Mouse (Mus musculus) forebrain, embryonic 13.5 days (tissue): ENCODE measurements around the gene Arhgap20. TPM values are rescaled to one million over a fixed set of nuclear protein-coding genes. Genes with fewer than 3 reads are reported as not detected.
A peak's percentile ranks its signal among the peaks of the same experiment; 100 is the strongest.

ENCODE experiments used
- ATAC-seq: fragments of 200-750 bp; cut with Nextera tagmentation; 2 replicates; pipeline ENCODE4 v1.8.0; 2017
- H3K27ac ChIP-seq: fragments of 300-500 bp; sonication (generic); 2 replicates; pipeline ENCODE4 v1.5.1; 2015; ENCODE audit warnings: inconsistent platforms, mild to moderate bottlenecking, moderate library complexity
- H3K27me3 ChIP-seq: fragments of 300-500 bp; sonication (generic); 2 replicates; pipeline ENCODE4 v1.6.1; 2015; ENCODE audit warnings: mild to moderate bottlenecking, inconsistent platforms
- H3K36me3 ChIP-seq: fragments of 300-500 bp; sonication (generic); 2 replicates; pipeline ENCODE4 v1.6.1; 2015; ENCODE audit warnings: mild to moderate bottlenecking, inconsistent platforms; ENCODE audit not compliant: poor library complexity, severe bottlenecking
- H3K4me1 ChIP-seq: fragments of 300-500 bp; sonication (generic); 2 replicates; pipeline ENCODE4 v1.6.1; 2015; ENCODE audit warnings: inconsistent platforms
- H3K4me2 ChIP-seq: fragments of 300-500 bp; sonication (generic); 2 replicates; pipeline ENCODE4 v1.6.1; 2015; ENCODE audit warnings: inconsistent platforms, mild to moderate bottlenecking, moderate library complexity
- H3K4me3 ChIP-seq: fragments of 300-500 bp; sonication (generic); 2 replicates; pipeline ENCODE4 v1.5.1; 2015; ENCODE audit warnings: mild to moderate bottlenecking, inconsistent platforms
- H3K9ac ChIP-seq: fragments of 300-500 bp; sonication (generic); 2 replicates; pipeline ENCODE4 v1.6.1; 2015; ENCODE audit warnings: mild to moderate bottlenecking, inconsistent platforms
- H3K9me3 ChIP-seq: fragments of 300-500 bp; sonication (generic); replicated peaks from 2 replicates; pipeline ENCODE4 v1.6.1; 2016; ENCODE audit warnings: inconsistent platforms
- WGBS: fragments of 180-500 bp; shearing (Covaris S2); methylation state at CpG from one replicate; pipeline ENCODE4 v1.1.7; 2015; 5-methylcytosine and 5-hydroxymethylcytosine counted together
- polyA plus RNA-seq: library from polyadenylated mRNA; unstranded; fragments of >200 nt; fragmentation: Nextera tagmentation; extraction: Ambion mirVana; gene quantifications from 2 replicates; pipeline ENCODE4 v1.2.1, GENCODE M21; 2015

The Arhgap20 gene
- polyA plus RNA-seq, 1 experiment from 2014 or later = 6.2 TPM

DNA sequence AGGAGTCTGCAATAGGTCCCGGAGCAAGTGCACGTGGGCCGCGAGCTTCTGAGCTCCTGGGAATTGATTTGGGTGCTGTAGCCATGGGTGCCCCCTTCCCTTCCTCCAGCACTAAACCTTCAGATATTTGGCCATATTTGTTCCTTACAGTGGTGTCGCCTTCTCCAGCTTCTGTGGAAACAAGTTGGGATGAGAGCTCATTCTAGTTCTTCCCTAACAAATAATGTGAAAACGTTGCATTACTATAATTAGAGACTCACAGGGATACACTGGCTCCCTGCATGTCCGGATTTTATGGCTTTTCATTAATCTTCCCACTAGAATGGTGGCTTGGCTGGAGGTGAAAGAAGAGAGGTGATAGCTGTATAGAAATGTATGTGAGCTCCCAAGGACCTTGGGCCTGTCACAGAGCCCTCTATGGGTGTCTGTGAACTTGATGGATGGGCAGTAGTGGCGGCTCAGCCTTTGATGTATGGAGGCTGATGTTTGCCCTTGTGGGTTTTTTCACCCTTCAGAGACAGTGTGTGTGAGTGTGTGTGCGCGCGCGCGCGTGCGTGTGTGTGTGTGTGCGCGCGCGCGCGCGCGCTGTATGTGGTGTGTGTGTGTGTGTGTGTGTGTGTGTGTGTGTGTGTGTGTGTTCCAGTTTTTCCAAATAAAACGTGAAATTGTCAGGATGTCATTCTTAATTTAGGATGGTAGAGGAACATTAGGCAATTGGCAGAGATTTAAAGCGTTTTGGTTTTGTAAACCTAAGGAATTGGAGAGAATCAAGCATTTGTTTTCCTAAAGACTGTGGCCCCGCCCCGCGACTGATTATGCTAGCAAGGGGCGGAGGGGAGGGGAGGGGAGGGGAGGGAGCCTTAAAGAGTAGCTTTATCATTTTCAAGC, 1.3 kb downstream of the Arhgap20 start:
- WGBS = under 1% methylated on average over 29 of the region's 29 CpGs
- Histone ChIP-seq H3K27ac (0 out of 2 replicates have a peak overlapping the region, but pooled peaks have one; percentile 4), H3K9ac (peak overlapping the region; percentile 72), H3K27me3 (peaks cover 41% of the 10 kb centered on the region), H3K36me3 (no peaks in the 10 kb centered on the region), H3K4me2 (peak overlapping the region; percentile 88), H3K4me3 (peak overlapping the region; percentile 67), H3K9me3 (no peaks in the 10 kb centered on the region), H3K4me1 (peaks cover 28% of the 10 kb centered on the region)
- ATAC-seq = peak; percentile 36

DNA sequence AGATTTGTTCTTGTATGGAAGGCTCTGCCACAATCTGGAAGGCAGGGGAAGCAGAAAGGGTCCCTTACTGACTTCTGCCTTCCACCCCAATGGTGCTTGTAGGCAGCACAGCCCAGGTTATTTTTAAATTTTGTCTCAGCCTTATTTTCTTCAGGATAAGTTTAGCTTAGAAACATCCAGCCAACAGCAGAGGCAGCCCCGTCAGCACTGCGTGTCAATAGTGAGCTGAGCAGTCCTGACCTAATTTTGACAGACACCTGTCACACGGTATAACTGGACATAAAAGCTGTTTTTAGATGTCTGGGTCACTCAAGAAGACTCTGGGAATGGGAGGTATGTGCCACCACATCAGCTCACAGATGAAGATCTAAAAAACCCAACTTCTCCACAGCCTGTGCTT, 9.1 kb downstream of the Arhgap20 start:
- no peaks in the 10 kb centered on the region for H3K4me1 ChIP-seq

DNA sequence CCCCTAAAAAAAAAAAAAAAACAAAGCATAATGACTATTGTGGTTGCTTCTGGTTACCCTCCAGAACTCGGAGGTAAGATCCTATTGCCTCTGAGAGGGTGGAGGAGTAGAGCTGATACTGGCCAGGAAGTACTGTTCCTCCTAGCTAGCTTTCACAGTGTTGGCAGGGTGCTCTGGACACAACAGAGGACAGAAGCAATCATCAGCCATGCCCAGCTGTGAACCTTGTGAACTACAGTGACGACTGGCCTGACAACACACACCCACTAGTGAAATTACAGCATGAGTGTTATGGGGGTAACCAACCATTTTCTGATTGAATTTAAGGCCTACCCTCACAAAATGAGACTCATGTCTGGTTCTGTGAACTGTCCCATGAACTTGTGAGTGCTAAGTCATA, 11.3 kb downstream of the Arhgap20 start:
- WGBS = 83% methylated on average over 2 of the region's 2 CpGs
- Histone ChIP-seq H3K4me2 (no peak overlapping the region), H3K27me3 (no peaks in the 10 kb centered on the region), H3K4me1 (no peaks in the 10 kb centered on the region), H3K9ac (no peak overlapping the region), H3K9me3 (no peaks in the 10 kb centered on the region), H3K27ac (no peak overlapping the region), H3K4me3 (no peak overlapping the region), H3K36me3 (no peaks in the 10 kb centered on the region)
- ATAC-seq = no peak

More for the DNA sequence above, 9.1 kb downstream of the Arhgap20 start:
- Histone ChIP-seq H3K9me3 (no peaks in the 10 kb centered on the region), H3K9ac (no peak overlapping the region), H3K4me3 (no peak overlapping the region), H3K27me3 (no peaks in the 10 kb centered on the region), H3K4me2 (no peak overlapping the region), H3K27ac (no peak overlapping the region), H3K36me3 (no peaks in the 10 kb centered on the region)
- 87% methylated on average over 3 of the region's 3 CpGs for WGBS
- no peak for ATAC-seq

DNA sequence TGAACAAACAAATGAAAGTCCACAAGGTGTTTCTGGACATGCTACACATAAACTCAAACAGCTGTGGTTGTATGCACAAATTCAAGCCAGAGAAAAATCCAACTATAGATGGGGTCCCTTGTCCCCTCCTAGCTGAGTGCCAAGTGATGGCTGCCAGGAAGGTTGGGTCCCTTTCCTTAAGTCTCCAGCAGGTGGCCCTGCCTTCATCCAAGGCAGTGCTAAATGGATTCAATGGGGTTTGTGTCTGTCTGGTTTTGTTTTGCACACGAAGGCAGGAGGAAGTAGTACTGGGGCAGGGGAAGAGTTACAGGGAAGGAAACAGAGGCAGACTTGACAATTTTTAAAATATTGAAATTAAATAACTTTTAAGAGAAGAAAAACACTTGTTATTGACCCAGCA, 12.0 kb downstream of the Arhgap20 start:
- no peak for ATAC-seq
- Histone ChIP-seq H3K4me2 (no peak overlapping the region), H3K27ac (no peak overlapping the region), H3K9me3 (no peaks in the 10 kb centered on the region), H3K36me3 (no peaks in the 10 kb centered on the region), H3K4me3 (no peak overlapping the region), H3K27me3 (no peaks in the 10 kb centered on the region), H3K4me1 (no peaks in the 10 kb centered on the region), H3K9ac (no peak overlapping the region)
- 9% methylated on average over 1 of the region's 1 CpGs for WGBS

DNA sequence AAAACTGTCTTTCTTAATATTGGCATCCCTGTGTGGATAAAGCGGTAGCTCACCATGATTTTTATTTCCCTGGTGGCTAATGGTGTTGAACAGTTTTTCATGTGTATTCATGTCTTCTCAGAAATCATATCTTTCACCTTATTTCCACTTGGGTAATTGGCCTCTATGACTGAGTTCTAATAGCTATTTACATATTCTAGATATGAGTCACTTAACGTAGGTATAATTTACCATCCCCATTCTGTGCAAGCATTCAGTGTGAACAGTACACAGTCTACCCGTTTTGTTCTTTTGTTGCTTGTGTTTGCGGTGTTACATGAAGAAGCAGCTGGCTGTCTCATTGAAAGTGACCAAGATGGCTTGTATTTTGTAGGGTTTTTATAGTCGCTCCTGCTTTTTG, 14.1 kb downstream of the Arhgap20 start:
- H3K4me2 ChIP-seq = no peak overlapping the region
- H3K27ac ChIP-seq = no peak overlapping the region
- H3K9me3 ChIP-seq = no peaks in the 10 kb centered on the region
- no peaks in the 10 kb centered on the region for H3K4me1 ChIP-seq
- H3K36me3 ChIP-seq = no peaks in the 10 kb centered on the region
- H3K4me3 ChIP-seq = no peak overlapping the region
- no peak overlapping the region for H3K9ac ChIP-seq
- 86% methylated on average over 5 of the region's 5 CpGs for WGBS
- no peak for ATAC-seq
- H3K27me3 ChIP-seq = no peaks in the 10 kb centered on the region

DNA sequence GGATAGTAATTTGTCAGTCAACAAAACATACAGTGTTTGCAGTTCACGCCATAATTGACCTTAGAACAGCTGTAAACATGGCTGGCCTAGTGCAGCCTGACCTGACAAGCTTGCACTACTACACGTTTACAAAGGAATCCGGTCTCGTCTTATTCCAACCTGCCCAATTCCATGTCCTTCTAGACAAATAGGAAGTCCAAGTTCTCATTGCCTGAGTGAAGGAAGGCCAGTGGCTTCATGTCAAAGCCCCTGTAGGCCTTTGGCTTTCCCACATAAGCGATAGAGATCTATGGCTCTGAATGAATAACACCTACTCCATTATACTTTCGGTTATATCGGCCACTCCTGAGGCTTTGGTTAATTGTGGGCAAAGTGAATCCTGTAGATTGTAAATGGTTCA, 16.0 kb downstream of the Arhgap20 start:
- Histone ChIP-seq H3K27me3 (no peaks in the 10 kb centered on the region), H3K4me1 (no peaks in the 10 kb centered on the region), H3K4me3 (no peak overlapping the region), H3K9ac (no peak overlapping the region), H3K27ac (no peak overlapping the region), H3K9me3 (no peaks in the 10 kb centered on the region), H3K4me2 (no peak overlapping the region), H3K36me3 (no peaks in the 10 kb centered on the region)
- WGBS = 91% methylated on average over 7 of the region's 7 CpGs
- no peak for ATAC-seq

DNA sequence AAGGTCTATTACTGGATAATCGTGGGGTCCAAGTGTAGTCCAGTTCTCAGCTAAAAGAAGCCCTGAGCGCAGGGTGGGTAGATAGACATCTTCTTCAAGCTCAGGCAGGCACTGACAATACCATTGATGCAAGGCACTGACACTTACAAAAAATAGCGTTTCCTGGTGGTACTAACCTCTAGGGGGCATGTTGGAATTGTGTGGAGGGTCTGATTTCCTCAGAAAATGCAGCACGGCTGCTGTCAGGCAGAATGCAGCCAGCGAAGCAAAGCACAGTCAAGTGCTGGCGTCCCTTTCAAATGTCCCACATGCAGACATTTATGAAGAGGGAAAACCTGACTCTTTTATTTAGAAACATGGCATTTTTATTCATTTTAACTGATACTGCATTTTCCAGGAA, 22.2 kb downstream of the Arhgap20 start:
- H3K9me3 ChIP-seq = no peaks in the 10 kb centered on the region
- no peaks in the 10 kb centered on the region for H3K4me1 ChIP-seq
- no peaks in the 10 kb centered on the region for H3K27me3 ChIP-seq
- ATAC-seq = no peak
- H3K4me3 ChIP-seq = no peak overlapping the region
- H3K9ac ChIP-seq = no peak overlapping the region
- WGBS = 38% methylated on average over 6 of the region's 6 CpGs
- no peak overlapping the region for H3K27ac ChIP-seq
- H3K4me2 ChIP-seq = no peak overlapping the region
- H3K36me3 ChIP-seq = no peaks in the 10 kb centered on the region

DNA sequence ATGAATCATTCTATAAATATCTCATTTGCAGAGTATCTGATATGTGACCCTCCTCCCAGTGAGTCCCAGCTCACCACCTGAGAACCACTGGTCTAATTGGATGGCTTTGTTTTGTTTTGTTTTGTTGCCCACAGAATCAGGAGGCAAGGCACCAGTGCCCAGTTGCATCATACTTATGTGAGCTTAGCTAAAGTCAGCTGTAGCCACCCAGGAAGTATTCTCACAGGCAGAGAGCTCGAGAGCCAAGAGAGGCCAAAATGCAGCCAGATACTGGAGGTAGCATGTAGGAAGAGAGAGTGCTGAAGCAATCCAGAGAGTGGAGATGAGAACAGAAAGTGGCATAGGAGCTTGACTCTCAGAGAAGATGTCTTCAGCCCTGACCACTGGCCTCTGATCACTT, 23.3 kb downstream of the Arhgap20 start:
- H3K9me3 ChIP-seq = no peaks in the 10 kb centered on the region
- no peaks in the 10 kb centered on the region for H3K36me3 ChIP-seq
- H3K4me3 ChIP-seq = no peak overlapping the region
- no peak for ATAC-seq
- H3K4me2 ChIP-seq = no peak overlapping the region
- H3K27me3 ChIP-seq = no peaks in the 10 kb centered on the region
- no peaks in the 10 kb centered on the region for H3K4me1 ChIP-seq
- no peak overlapping the region for H3K27ac ChIP-seq
- WGBS = 88% methylated on average over 1 of the region's 1 CpGs
- H3K9ac ChIP-seq = no peak overlapping the region

DNA sequence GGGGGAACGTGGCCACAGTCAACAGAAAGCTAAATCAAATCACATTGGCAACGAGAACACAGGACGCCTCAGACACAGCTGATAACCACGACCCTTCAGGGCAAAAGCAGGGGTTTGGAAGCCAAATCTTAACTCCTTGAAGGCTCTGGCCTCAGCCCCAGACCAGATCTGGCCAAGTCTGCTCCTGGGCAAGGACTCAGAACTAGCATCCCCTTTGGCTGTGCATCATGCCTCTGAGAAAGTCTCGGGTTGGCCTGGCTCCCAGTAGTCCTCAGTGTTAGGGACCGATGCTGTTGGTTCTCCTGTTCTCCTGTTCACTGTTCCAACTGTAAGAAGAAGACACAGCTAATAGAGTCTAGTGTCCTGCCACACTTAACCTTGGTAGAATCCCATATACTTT, 30.1 kb downstream of the Arhgap20 start:
- no peaks in the 10 kb centered on the region for H3K4me1 ChIP-seq
- no peak overlapping the region for H3K9ac ChIP-seq
- no peak for ATAC-seq
- no peaks in the 10 kb centered on the region for H3K27me3 ChIP-seq
- no peak overlapping the region for H3K4me3 ChIP-seq
- no peak overlapping the region for H3K4me2 ChIP-seq
- no peak overlapping the region for H3K27ac ChIP-seq
- H3K36me3 ChIP-seq = no peaks in the 10 kb centered on the region
- 67% methylated on average over 6 of the region's 6 CpGs for WGBS
- H3K9me3 ChIP-seq = no peaks in the 10 kb centered on the region

DNA sequence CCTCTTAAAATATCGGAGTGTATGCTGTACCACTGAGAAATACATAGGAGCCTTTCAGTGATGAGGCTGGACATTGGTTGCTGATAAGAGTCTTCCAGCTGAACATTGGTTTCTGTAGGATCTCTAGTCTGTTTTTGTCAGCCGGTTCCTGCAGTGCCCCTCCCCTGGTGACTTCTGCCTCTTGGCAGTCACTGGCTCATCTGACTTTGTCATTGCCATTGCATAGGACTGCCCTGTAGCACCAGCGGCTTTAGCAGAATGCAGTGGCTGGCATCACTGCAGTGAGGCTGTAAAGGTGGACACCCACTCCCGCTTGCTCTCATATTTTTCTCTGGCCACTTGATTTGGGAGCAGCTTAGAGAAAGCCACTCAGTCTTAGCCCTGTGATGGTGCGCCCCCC, 33.1 kb downstream of the Arhgap20 start:
- H3K4me1 ChIP-seq = no peaks in the 10 kb centered on the region
- H3K9ac ChIP-seq = no peak overlapping the region
- no peak for ATAC-seq
- no peaks in the 10 kb centered on the region for H3K36me3 ChIP-seq
- no peak overlapping the region for H3K4me2 ChIP-seq
- 88% methylated on average over 5 of the region's 5 CpGs for WGBS
- H3K27ac ChIP-seq = no peak overlapping the region
- no peak overlapping the region for H3K4me3 ChIP-seq
- no peaks in the 10 kb centered on the region for H3K9me3 ChIP-seq
- no peaks in the 10 kb centered on the region for H3K27me3 ChIP-seq

DNA sequence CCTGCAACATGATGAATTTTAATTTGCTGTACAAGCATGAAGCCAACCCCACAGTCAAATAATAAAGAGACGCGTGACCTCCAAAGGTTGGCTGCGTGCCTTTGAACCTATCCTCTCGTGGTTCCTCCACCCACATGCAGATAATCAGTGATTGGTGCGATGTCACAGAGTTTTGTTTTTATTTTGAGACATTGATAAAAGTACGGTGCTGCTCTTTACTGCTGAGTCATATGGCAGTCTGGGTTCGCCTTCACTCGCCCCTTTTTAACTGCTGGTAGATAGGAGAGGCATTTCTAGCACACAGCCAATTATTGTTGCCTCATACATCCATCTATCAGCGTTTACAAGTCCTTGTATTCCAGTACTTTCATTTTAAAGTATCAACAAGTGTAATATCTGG, 34.0 kb downstream of the Arhgap20 start:
- ATAC-seq = no peak
- no peaks in the 10 kb centered on the region for H3K9me3 ChIP-seq
- no peaks in the 10 kb centered on the region for H3K36me3 ChIP-seq
- no peak overlapping the region for H3K9ac ChIP-seq
- 87% methylated on average over 9 of the region's 9 CpGs for WGBS
- no peak overlapping the region for H3K4me2 ChIP-seq
- no peaks in the 10 kb centered on the region for H3K4me1 ChIP-seq
- no peak overlapping the region for H3K27ac ChIP-seq
- H3K4me3 ChIP-seq = no peak overlapping the region
- no peaks in the 10 kb centered on the region for H3K27me3 ChIP-seq

DNA sequence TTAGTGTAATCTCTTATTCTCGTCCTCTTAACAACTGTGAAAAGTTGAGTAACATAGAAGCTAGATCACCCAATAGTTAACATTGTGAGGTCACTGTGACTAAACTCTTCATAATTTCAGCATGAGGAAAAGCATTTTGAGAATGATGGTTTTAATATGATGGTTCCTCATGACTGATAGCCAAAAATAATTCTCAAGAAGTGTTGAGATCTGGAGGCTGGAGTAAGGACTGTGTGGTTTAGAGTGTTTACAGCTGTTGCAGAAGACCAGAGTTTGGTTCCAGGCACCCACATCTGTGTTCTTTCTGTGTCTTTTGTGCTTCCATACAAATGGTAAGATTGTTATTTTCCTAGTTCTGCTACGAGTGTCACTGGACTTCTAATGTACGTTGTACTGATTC, 42.1 kb downstream of the Arhgap20 start:
- no peaks in the 10 kb centered on the region for H3K4me1 ChIP-seq
- H3K4me3 ChIP-seq = no peak overlapping the region
- H3K9me3 ChIP-seq = no peaks in the 10 kb centered on the region
- WGBS = 91% methylated on average over 3 of the region's 3 CpGs
- H3K27ac ChIP-seq = no peak overlapping the region
- H3K36me3 ChIP-seq = no peaks in the 10 kb centered on the region
- H3K4me2 ChIP-seq = no peak overlapping the region
- no peak for ATAC-seq
- no peaks in the 10 kb centered on the region for H3K27me3 ChIP-seq
- H3K9ac ChIP-seq = no peak overlapping the region

DNA sequence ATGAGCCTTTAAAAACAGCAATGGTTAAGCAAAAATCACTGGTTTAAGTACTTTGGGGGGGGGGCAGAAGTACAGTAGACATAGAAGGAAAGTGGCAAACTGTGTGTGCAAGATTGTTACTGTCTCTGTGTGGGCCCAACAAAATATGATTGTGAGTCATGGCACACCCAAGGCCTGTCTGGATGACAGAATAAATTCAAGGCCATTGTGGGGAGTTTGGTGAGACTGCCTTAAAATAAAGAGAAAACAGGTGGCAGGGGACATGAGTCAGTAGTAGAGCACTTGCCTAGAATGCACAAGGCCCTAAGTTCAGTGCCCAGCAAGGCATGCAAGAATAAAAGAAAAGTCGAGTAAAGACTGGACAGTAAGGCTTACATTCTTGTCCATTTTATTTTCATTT, 47.8 kb downstream of the Arhgap20 start:
- no peak overlapping the region for H3K4me3 ChIP-seq
- H3K9me3 ChIP-seq = no peaks in the 10 kb centered on the region
- H3K4me1 ChIP-seq = no peaks in the 10 kb centered on the region
- no peaks in the 10 kb centered on the region for H3K36me3 ChIP-seq
- H3K4me2 ChIP-seq = no peak overlapping the region
- ATAC-seq = no peak
- H3K27ac ChIP-seq = no peak overlapping the region
- no peak overlapping the region for H3K9ac ChIP-seq
- no peaks in the 10 kb centered on the region for H3K27me3 ChIP-seq
- WGBS = 96% methylated on average over 1 of the region's 1 CpGs
